Mouse (Mus musculus) kidney, postnatal 0 days (tissue): ENCODE data around the gene Arid5a. TPM values are rescaled to one million over a fixed set of nuclear protein-coding genes. Genes with fewer than 3 reads are reported as not detected.

Experiments used
- ATAC-seq: fragments of 200-750 bp; cut with Nextera tagmentation; replicated peaks from 2 replicates; pipeline ENCODE4 v1.8.0; 2017; ENCODE audit warnings: low read depth, moderate number of reproducible peaks, moderate TSS enrichment, moderate library complexity; ENCODE audit not compliant: low FRiP score
- DNase-seq: peaks from one replicate; pipeline ENCODE4 v3.0.0-alpha.2; 2016; ENCODE audit warnings: low spot score
- H3K27ac ChIP-seq: fragments of 300-500 bp; sonication (generic); 2 replicates; pipeline ENCODE4 v1.5.1; 2014; ENCODE audit warnings: mild to moderate bottlenecking
- H3K27me3 ChIP-seq: fragments of 300-500 bp; sonication (generic); 2 replicates; pipeline ENCODE4 v1.6.1; 2014; ENCODE audit warnings: low read length, mixed read lengths; ENCODE audit not compliant: insufficient read depth
- H3K36me3 ChIP-seq: fragments of 300-500 bp; sonication (generic); 2 replicates; pipeline ENCODE4 v1.6.1; 2014; ENCODE audit warnings: low read length, mixed read lengths; ENCODE audit not compliant: insufficient read depth
- H3K4me1 ChIP-seq: fragments of 300-500 bp; sonication (generic); replicated peaks from 2 replicates; pipeline ENCODE4 v1.6.1; 2014; ENCODE audit warnings: antibody characterized with exemption, low read length, mixed read lengths; ENCODE audit not compliant: insufficient read depth
- H3K4me2 ChIP-seq: fragments of 300-500 bp; sonication (generic); 2 replicates; pipeline ENCODE4 v1.6.1; 2014; ENCODE audit warnings: mild to moderate bottlenecking, low read length, moderate library complexity, mixed read lengths
- H3K4me3 ChIP-seq: fragments of 300-500 bp; sonication (generic); replicated peaks from 2 replicates; pipeline ENCODE4 v1.5.1; 2014; ENCODE audit warnings: low read depth, low read length
- H3K9ac ChIP-seq: fragments of 300-500 bp; sonication (generic); 2 replicates; pipeline ENCODE4 v1.6.1; 2014; ENCODE audit warnings: low read depth, low read length
- H3K9me3 ChIP-seq: fragments of 300-500 bp; sonication (generic); replicated peaks from 2 replicates; pipeline ENCODE4 v1.6.1; 2016; ENCODE audit warnings: low read length, inconsistent platforms, mixed read lengths
- CTCF ChIP-seq: IDR thresholded peaks from 2 replicates; pipeline ENCODE4 v1.5.1; 2016; ENCODE audit warnings: antibody characterized with exemption, low read depth, mild to moderate bottlenecking, moderate library complexity
- WGBS: fragments of 180-500 bp; shearing (Covaris S2); extraction: QIAGEN DNeasy Blood & Tissue Kit; methylation state at CpG from one replicate; pipeline ENCODE4 v1.1.7; 2014; 5-methylcytosine and 5-hydroxymethylcytosine counted together
- polyA plus RNA-seq: library from polyadenylated mRNA; unstranded; fragments of >200 nt; fragmentation: Nextera tagmentation; extraction: Ambion mirVana; gene quantifications from 2 replicates; pipeline ENCODE4 v1.2.1, GENCODE M21; 2015

Arid5a gene
- polyA plus RNA-seq, 1 experiment from 2014 or later = 6.7 TPM

DNA sequence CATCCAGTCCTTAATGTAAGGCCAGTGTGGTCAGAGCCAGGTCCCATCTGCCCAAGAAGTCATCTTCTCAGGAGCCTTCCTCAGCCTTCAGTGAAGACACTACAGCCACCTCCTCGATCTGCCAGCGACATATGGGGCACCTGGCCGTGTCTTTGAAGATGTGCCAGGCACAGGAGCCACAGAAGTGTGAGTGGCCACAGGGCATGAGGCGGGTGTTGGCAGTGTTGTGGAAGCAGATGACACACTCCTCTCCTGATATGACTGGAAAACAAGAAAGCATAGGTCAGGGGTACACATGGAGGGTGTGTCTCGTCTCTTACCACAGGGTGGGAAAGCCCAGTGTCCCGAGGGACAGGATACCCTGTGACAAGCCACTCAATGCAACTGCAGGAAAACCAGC, 41.2 kb upstream of the Arid5a start:
- Histone ChIP-seq H3K4me2 (no peak overlapping the region), H3K9ac (no peak overlapping the region), H3K36me3 (no peaks in the 10 kb centered on the region), H3K4me3 (no peak overlapping the region), H3K27ac (no peak overlapping the region), H3K27me3 (no peaks in the 10 kb centered on the region), H3K9me3 (no peaks in the 10 kb centered on the region), H3K4me1 (peaks cover 18% of the 10 kb centered on the region)
- WGBS = 88% methylated on average over 6 of the region's 6 CpGs
- DNase-seq (no peak), ATAC-seq (no peak)
- TF ChIP-seq CTCF = no peak

DNA sequence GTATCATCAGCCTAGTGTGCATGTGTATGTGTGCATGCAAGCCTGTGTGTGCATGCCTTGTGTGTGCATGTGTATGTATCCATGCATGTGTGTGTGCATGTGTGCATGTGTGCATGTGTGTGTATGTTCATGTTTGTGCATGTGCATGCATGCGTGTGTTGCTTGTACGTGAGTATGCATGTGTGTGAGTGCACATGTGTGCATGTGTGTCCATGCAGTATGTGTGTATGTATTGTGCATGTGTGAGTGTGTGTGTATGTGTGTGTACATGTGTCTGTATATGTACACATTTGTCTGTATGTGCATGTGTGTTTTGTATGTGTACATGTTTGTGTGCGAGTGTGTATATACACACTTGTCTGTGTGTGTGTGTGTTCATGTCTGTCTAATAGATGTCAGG, 39.9 kb upstream of the Arid5a start:
- ATAC-seq = no peak
- WGBS = 96% methylated on average over 3 of the region's 3 CpGs

DNA sequence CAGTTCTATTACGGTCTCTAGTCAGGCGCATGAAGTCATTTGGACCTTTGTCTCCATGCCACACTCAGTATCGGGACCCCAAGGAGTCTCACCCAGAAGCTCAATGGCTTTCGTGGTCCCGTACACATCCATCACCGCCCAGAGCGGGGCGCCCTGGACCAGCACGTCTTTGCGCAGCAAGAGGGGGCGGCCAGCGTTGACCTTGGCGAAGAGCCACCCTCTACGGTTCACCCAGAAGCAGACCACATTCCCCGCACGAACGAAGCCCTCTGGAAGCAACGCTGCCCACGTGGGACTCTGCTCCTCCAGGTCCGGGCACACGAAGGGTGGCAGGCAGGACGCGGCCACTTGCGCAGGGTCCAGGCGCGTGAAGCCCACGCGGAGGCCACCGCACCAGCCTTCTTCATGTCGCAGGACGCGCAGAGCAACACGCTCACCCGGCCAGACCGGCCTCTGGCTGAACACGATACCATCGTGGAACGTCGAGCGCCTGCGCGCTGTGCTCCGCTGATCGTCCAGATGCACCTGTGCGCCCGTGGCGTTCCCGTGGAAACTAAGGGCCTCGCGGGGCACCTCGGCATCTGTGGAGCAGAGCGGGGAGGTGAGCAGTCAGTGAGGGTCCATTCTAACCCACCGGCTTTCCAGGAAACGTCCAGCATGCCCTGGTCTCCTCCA, 38.3 kb upstream of the Arid5a start:
- ATAC-seq = no peak
- no peak for DNase-seq
- WGBS = 54% methylated on average over 54 of the region's 54 CpGs
- no peaks in the 10 kb centered on the region for H3K27me3 ChIP-seq
- H3K4me3 ChIP-seq = no peak overlapping the region
- peak overlapping the region; percentile 41 for H3K4me2 ChIP-seq
- H3K27ac ChIP-seq = no peak overlapping the region
- H3K4me1 ChIP-seq = peaks cover 32% of the 10 kb centered on the region
- H3K36me3 ChIP-seq = no peaks in the 10 kb centered on the region
- peak overlapping the region; percentile 35; the same call in 1 of the 2 replicates for H3K9ac ChIP-seq
- TF ChIP-seq CTCF = no peak
- H3K9me3 ChIP-seq = no peaks in the 10 kb centered on the region

More for the DNA sequence above, 39.9 kb upstream of the Arid5a start:
- Histone ChIP-seq H3K9me3 (no peaks in the 10 kb centered on the region), H3K36me3 (no peaks in the 10 kb centered on the region), H3K27me3 (no peaks in the 10 kb centered on the region), H3K4me3 (no peak overlapping the region), H3K4me1 (peaks cover 26% of the 10 kb centered on the region), H3K4me2 (no peak overlapping the region), H3K27ac (no peak overlapping the region), H3K9ac (no peak overlapping the region)
- DNase-seq = no peak
- TF ChIP-seq CTCF = no peak

DNA sequence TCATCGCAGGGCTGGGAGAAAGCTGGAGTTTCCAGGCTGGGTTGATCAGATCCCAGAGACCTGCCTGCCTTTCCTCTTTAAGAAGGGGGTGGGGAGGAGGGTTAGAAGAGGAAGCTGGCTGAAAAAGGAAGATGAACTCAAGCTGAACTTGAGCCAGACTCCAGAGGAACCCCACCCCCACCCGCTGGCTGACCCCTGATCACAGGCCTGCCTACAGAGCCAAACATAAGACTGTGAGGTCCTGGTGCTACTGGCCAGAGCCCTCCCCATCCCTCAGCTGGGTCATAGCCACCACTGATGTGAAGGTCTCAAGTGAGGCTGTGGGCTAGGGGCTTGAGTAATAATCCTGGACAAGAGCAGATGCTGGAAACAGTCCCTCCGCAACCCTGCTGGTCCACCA, 36.9 kb upstream of the Arid5a start:
- H3K27ac ChIP-seq = peak overlapping the region; percentile 86
- TF ChIP-seq CTCF = no peak
- no peak overlapping the region for H3K4me3 ChIP-seq
- H3K27me3 ChIP-seq = no peaks in the 10 kb centered on the region
- peak; percentile 81 for DNase-seq
- ATAC-seq = peak; percentile 11; the same call in 1 of the 2 replicates
- H3K9ac ChIP-seq = no peak overlapping the region; the same call in 1 of the 2 replicates
- no peaks in the 10 kb centered on the region for H3K36me3 ChIP-seq
- peak overlapping the region; percentile 1 for H3K4me2 ChIP-seq
- 36% methylated on average over 3 of the region's 3 CpGs for WGBS
- no peaks in the 10 kb centered on the region for H3K9me3 ChIP-seq
- H3K4me1 ChIP-seq = peaks cover 38% of the 10 kb centered on the region

DNA sequence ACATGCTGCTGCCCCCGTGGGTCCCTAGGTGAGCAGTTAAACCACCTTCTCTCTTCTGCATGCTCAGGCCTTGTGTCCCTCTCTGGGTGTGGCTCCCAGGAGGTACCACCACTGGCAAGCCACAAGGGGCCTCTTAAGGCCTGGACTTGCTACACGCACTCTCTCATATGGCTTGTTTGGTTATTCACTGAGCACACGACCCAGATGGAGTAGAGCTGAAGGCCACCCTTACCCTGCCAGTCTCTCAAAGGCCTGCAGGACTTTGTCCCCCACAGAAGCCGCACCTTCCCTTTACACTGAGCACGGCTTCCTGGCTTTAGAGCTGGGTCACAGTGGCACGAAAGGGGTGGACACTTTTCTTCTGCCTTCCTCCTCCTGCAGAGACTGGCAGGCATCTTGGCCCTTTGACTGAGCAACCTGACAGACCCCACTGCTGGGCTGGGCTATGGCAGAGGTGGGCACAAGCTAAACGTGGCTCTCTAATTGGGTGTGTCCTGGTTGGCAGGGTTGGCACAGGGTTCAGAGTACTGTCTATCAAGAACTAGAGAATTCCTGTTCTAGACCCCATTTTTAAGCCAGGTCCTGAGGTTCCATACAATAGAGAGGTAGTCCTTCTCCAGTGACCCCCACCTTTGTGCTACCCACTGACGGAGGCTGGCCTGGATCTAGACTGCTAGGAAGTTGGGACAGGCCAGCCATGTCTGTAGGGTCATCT, 35.9 kb upstream of the Arid5a start:
- 0 out of 2 replicates have a peak overlapping the region, but pooled peaks have one; percentile 3 for H3K4me3 ChIP-seq
- no peaks in the 10 kb centered on the region for H3K9me3 ChIP-seq
- H3K4me1 ChIP-seq = peaks cover 38% of the 10 kb centered on the region
- H3K36me3 ChIP-seq = no peaks in the 10 kb centered on the region
- TF ChIP-seq CTCF = no peak
- no peaks in the 10 kb centered on the region for H3K27me3 ChIP-seq
- ATAC-seq (no peak), DNase-seq (no peak)
- H3K4me2 ChIP-seq = peak overlapping the region; percentile 47
- H3K27ac ChIP-seq = peak overlapping the region; percentile 86
- 58% methylated on average over 8 of the region's 8 CpGs for WGBS
- no peak overlapping the region for H3K9ac ChIP-seq

DNA sequence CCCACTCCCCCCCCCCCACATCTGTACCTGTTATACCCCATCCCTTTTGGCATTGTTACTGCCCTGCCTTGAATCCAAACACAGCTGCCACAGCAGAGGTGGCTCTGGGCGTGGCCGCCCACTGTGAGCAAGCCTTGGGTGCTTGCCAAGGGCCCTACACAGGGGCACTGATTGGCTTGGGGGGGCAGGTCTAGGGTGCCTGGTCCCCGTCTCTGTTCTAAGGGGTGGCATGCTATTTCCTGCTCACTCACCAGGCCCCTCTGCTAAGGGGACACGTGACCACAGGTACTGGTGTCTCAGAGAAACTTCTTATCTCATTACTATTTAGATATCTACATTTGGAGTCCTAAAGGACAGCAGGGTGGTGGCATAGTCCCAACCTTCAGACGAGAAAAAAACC, 35.0 kb upstream of the Arid5a start:
- no peaks in the 10 kb centered on the region for H3K27me3 ChIP-seq
- no peak for TF ChIP-seq CTCF
- 50% methylated on average over 5 of the region's 5 CpGs for WGBS
- peak overlapping the region; percentile 86 for H3K27ac ChIP-seq
- peak overlapping the region; percentile 47 for H3K4me2 ChIP-seq
- no peaks in the 10 kb centered on the region for H3K9me3 ChIP-seq
- peak overlapping the region; percentile 6; the same call in 1 of the 2 replicates for H3K4me3 ChIP-seq
- DNase-seq (no peak), ATAC-seq (no peak)
- no peaks in the 10 kb centered on the region for H3K36me3 ChIP-seq
- H3K9ac ChIP-seq = peak overlapping the region; percentile 32; the same call in 1 of the 2 replicates
- H3K4me1 ChIP-seq = peaks cover 38% of the 10 kb centered on the region
